Mouse (Mus musculus): Measurements from ENCODE around the gene Sys1. TPM values are rescaled to one million over a fixed set of nuclear protein-coding genes. Genes with fewer than 3 reads are reported as not detected.
A peak's percentile ranks its signal among the peaks of the same experiment; 100 is the strongest.

Gene Sys1
- 94.5 and 122 TPM in 2 replicates for polyA plus RNA-seq (2012; rRNA removed)

DNA sequence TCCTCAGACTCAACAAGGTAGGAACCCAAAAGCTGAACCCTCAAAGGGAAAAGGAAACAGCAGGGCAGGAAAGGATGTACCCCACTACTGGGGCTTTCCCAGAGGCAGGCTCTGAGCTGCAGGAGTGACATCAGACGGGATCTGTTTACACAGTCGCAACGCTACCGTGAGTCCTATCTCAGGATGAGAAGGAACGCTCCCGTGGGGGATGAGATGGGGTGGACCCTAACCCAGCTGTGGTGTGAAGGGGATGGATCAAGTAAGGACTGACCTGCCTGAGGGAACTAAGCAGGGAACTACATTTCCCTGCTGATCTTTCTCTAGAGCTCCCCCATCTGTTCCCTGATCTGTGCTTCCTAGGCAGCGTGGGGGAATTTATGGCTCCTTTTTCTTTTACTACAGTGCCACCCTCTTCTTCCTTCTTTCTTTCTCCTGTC, at the start of gene Sys1:
Sys1 (plus strand) TSS at position 101 of the 437 bp plus-strand sequence.
- H3K27ac ChIP-seq (ENCODE audit: insufficient read depth, low read depth, low read length), result peak within 1 kb of the TSS; percentile 99
- TF ChIP-seq POLR2A (IDR thresholded peaks at IDR 0.05; ENCODE audit: low read depth, low read length), result no peak
- 0 out of 2 replicates have a peak, but pooled peaks have one; percentile 20 for TF ChIP-seq CTCF (conservative IDR thresholded peaks at IDR 0.05; ENCODE audit: insufficient read depth, insufficient read length, low read depth, low read length)
- peak; percentile 72 for DNase-seq
- no peaks in the 10 kb centered on the region for H3K27me3 ChIP-seq (replicated peaks; ENCODE audit: control insufficient read depth, insufficient read depth, low read length)
- no peaks in the 10 kb centered on the region for H3K36me3 ChIP-seq (ENCODE audit: control insufficient read depth, insufficient read depth, low read length)
- peak within 1 kb of the TSS; percentile 31; the same call in 1 of the 2 replicates for H3K4me3 ChIP-seq (ENCODE audit: insufficient read depth, low read depth, low read length)
- peaks cover 49% of the 10 kb centered on the region for H3K4me1 ChIP-seq (ENCODE audit: control insufficient read depth, insufficient read depth, low read length)
- 5% methylated on average over 7 of the region's 7 CpGs for WGBS

DNA sequence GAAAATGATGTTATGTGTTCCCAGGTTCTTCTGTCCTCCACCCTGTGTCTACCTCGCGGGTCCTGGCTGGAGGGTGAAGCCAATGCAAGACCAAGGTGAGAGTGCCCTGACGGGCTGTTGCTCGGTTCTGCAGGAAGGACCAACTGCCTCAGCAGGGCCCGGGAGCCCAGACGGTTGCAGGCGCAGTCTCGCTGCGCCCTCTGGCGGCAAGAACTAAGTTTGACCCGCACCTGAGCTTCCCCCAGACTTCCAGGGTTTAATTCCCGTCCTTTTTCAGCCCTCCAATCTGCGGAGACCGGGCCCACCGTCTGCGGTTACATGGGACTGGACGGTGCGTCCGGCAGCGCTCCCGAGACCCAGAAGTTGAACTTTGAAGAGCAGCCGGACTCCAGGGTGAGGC, 49.1 kb upstream of the Sys1 start:
- Histone ChIP-seq H3K27ac (ENCODE audit: insufficient read depth, low read depth, low read length) (no peak overlapping the region), H3K4me3 (ENCODE audit: insufficient read depth, low read depth, low read length) (no peak overlapping the region), H3K27me3 (replicated peaks; ENCODE audit: control insufficient read depth, insufficient read depth, low read length) (no peaks in the 10 kb centered on the region), H3K36me3 (ENCODE audit: control insufficient read depth, insufficient read depth, low read length) (no peaks in the 10 kb centered on the region), H3K4me1 (ENCODE audit: control insufficient read depth, insufficient read depth, low read length) (0 out of 2 replicates have a peak, but pooled peaks cover 4% of the 10 kb centered on the region)
- peak; percentile 70 for DNase-seq
- TF ChIP-seq POLR2A (IDR thresholded peaks at IDR 0.05; ENCODE audit: low read depth, low read length) (no peak), CTCF (conservative IDR thresholded peaks at IDR 0.05; ENCODE audit: insufficient read depth, insufficient read length, low read depth, low read length) (peak; percentile 80)
- 2% methylated on average over 22 of the region's 22 CpGs for WGBS

DNA sequence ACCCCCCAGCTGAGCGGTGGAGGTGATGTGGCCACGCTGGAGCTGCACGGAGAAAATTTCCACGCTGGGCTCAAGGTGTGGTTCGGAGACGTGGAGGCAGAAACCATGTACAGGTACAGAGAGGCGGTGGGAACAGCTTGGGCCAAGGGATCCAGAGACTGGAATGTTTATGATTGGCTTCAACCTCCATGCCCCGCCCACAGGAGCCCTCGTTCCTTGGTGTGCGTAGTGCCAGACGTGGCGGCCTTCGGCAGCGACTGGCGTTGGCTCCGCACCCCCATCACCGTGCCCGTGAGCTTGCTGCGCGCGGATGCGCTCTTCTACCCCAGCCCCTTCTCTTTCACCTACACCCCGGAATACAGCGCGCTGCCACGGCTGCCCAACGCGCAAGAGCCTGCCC, 42.6 kb upstream of the Sys1 start:
- 33% methylated on average over 28 of the region's 28 CpGs for WGBS
- Histone ChIP-seq H3K27me3 (replicated peaks; ENCODE audit: control insufficient read depth, insufficient read depth, low read length) (no peaks in the 10 kb centered on the region), H3K36me3 (ENCODE audit: control insufficient read depth, insufficient read depth, low read length) (no peaks in the 10 kb centered on the region), H3K27ac (ENCODE audit: insufficient read depth, low read depth, low read length) (no peak overlapping the region), H3K4me1 (ENCODE audit: control insufficient read depth, insufficient read depth, low read length) (peaks cover 5% of the 10 kb centered on the region; the same call in 1 of the 2 replicates), H3K4me3 (ENCODE audit: insufficient read depth, low read depth, low read length) (no peak overlapping the region)
- DNase-seq, result no peak
- no peak for TF ChIP-seq CTCF (conservative IDR thresholded peaks at IDR 0.05; ENCODE audit: insufficient read depth, insufficient read length, low read depth, low read length)

- no peak for DNase-seq
- no peaks in the 10 kb centered on the region for H3K36me3 ChIP-seq (ENCODE audit: control insufficient read depth, insufficient read depth, low read length)
- H3K4me1 ChIP-seq (ENCODE audit: control insufficient read depth, insufficient read depth, low read length), result peaks cover 5% of the 10 kb centered on the region; the same call in 1 of the 2 replicates
- TF ChIP-seq POLR2A (IDR thresholded peaks at IDR 0.05; ENCODE audit: low read depth, low read length), result no peak
- TF ChIP-seq CTCF (conservative IDR thresholded peaks at IDR 0.05; ENCODE audit: insufficient read depth, insufficient read length, low read depth, low read length), result no peak
- H3K4me3 ChIP-seq (ENCODE audit: insufficient read depth, low read depth, low read length), result no peak overlapping the region
- 68% methylated on average over 10 of the region's 10 CpGs for WGBS
- no peak overlapping the region for H3K27ac ChIP-seq (ENCODE audit: insufficient read depth, low read depth, low read length)
- H3K27me3 ChIP-seq (replicated peaks; ENCODE audit: control insufficient read depth, insufficient read depth, low read length), result no peaks in the 10 kb centered on the region
Observed at GRCm38 (mm10) chr2:164414581-164414980, 42.2 kb upstream of the Sys1 start.

GRCm38 (mm10) chr2:164417198-164417597, 39.6 kb upstream of the Sys1 start:
- peak; percentile 33 for DNase-seq
- H3K4me1 ChIP-seq (ENCODE audit: control insufficient read depth, insufficient read depth, low read length), result peaks cover 14% of the 10 kb centered on the region; the same call in 1 of the 2 replicates

DNA sequence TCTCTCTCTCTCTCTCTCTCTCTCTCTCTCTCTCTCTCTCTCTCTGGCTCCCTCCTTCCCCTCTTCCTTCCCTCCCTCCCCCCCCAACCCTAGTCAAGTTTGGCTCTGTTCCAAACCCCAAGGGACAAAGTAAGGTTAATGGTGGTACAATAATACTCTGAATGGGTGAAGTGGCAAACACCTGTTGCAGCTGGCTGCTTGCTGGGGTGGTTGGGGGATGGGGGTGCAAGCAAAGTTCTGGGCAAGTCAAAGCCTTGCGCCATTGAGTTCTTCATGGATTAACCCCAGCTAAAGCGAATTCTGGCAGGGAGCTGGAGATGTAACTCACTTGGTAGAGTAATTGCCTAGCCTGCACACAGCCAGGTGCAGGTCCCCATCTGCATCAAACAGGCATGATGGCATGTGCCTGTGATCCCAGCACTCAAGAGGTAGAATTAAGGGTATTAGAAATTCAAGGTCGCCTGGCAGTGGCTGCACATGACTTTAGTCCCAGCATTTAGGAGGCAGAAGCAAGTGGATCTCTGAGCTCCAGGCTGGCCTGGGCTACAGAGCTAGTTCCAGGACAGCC, 38.4 kb upstream of the Sys1 start:
- peaks cover 23% of the 10 kb centered on the region; the same call in 1 of the 2 replicates for H3K4me1 ChIP-seq (ENCODE audit: control insufficient read depth, insufficient read depth, low read length)
- TF ChIP-seq POLR2A (IDR thresholded peaks at IDR 0.05; ENCODE audit: low read depth, low read length) (no peak), CTCF (conservative IDR thresholded peaks at IDR 0.05; ENCODE audit: insufficient read depth, insufficient read length, low read depth, low read length) (no peak)
- 20% methylated on average over 3 of the region's 3 CpGs for WGBS
- peak overlapping the region; percentile 83 for H3K27ac ChIP-seq (ENCODE audit: insufficient read depth, low read depth, low read length)
- DNase-seq, result peak; percentile 69
- H3K36me3 ChIP-seq (ENCODE audit: control insufficient read depth, insufficient read depth, low read length), result no peaks in the 10 kb centered on the region
- no peaks in the 10 kb centered on the region for H3K27me3 ChIP-seq (replicated peaks; ENCODE audit: control insufficient read depth, insufficient read depth, low read length)
- no peak overlapping the region for H3K4me3 ChIP-seq (ENCODE audit: insufficient read depth, low read depth, low read length)

More at GRCm38 (mm10) chr2:164417198-164417597, 39.6 kb upstream of the Sys1 start:
- H3K27ac ChIP-seq (ENCODE audit: insufficient read depth, low read depth, low read length), result peak overlapping the region; percentile 61
- 1% methylated on average over 2 of the region's 2 CpGs for WGBS
- no peak for TF ChIP-seq POLR2A (IDR thresholded peaks at IDR 0.05; ENCODE audit: low read depth, low read length)
- peak; percentile 59 for TF ChIP-seq CTCF (conservative IDR thresholded peaks at IDR 0.05; ENCODE audit: insufficient read depth, insufficient read length, low read depth, low read length)
- H3K36me3 ChIP-seq (ENCODE audit: control insufficient read depth, insufficient read depth, low read length), result no peaks in the 10 kb centered on the region
- no peak overlapping the region for H3K4me3 ChIP-seq (ENCODE audit: insufficient read depth, low read depth, low read length)
- no peaks in the 10 kb centered on the region for H3K27me3 ChIP-seq (replicated peaks; ENCODE audit: control insufficient read depth, insufficient read depth, low read length)

GRCm38 (mm10) chr2:164419489-164419888, 37.3 kb upstream of the Sys1 start:
- DNase-seq, result no peak
- 9% methylated on average over 3 of the region's 3 CpGs for WGBS
- Histone ChIP-seq H3K36me3 (ENCODE audit: control insufficient read depth, insufficient read depth, low read length) (peaks cover 6% of the 10 kb centered on the region), H3K27me3 (replicated peaks; ENCODE audit: control insufficient read depth, insufficient read depth, low read length) (no peaks in the 10 kb centered on the region), H3K27ac (ENCODE audit: insufficient read depth, low read depth, low read length) (no peak overlapping the region), H3K4me1 (ENCODE audit: control insufficient read depth, insufficient read depth, low read length) (peaks cover 23% of the 10 kb centered on the region; the same call in 1 of the 2 replicates), H3K4me3 (ENCODE audit: insufficient read depth, low read depth, low read length) (no peak overlapping the region)
- TF ChIP-seq POLR2A (IDR thresholded peaks at IDR 0.05; ENCODE audit: low read depth, low read length) (no peak), CTCF (conservative IDR thresholded peaks at IDR 0.05; ENCODE audit: insufficient read depth, insufficient read length, low read depth, low read length) (no peak)
